Mouse (Mus musculus) G1E (cell line): ENCODE results near the gene Pan3. TPM values are rescaled to one million over a fixed set of nuclear protein-coding genes. Genes with fewer than 3 reads are reported as not detected.

Experiments used
- ATAC-seq: 2 replicates; pipeline ENCODE4 v1.8.0; 2016; ENCODE audit warnings: mild to moderate bottlenecking; ENCODE audit not compliant: insufficient number of reproducible peaks, poor library complexity, low FRiP score, severe bottlenecking; ENCODE audit errors: extremely low read depth
- DNase-seq: peaks from one replicate; pipeline ENCODE4 v3.0.0; 2012; ENCODE audit warnings: low spot score
- H3K27me3 ChIP-seq: 2 replicates; pipeline ENCODE4 v1.6.1; 2012; ENCODE audit warnings: mild to moderate bottlenecking, low read length, inconsistent platforms; ENCODE audit not compliant: insufficient read depth
- H3K36me3 ChIP-seq: replicated peaks from 2 replicates; pipeline ENCODE3; 2012; ENCODE audit warnings: mild to moderate bottlenecking, inconsistent platforms
- H3K4me1 ChIP-seq: 2 replicates; pipeline ENCODE4 v1.6.1; 2012; ENCODE audit warnings: low read depth, low read length, inconsistent platforms, mixed read lengths; ENCODE audit not compliant: insufficient read depth
- H3K4me3 ChIP-seq: 2 replicates; pipeline ENCODE4 v1.5.1; 2012; ENCODE audit warnings: low read depth, mild to moderate bottlenecking, inconsistent platforms, low read length, moderate library complexity, mixed read lengths
- H3K9me3 ChIP-seq: replicated peaks from 2 replicates; pipeline ENCODE4 v1.6.1; 2012; ENCODE audit warnings: inconsistent platforms
- CTCF ChIP-seq: IDR thresholded peaks from 2 replicates; pipeline ENCODE4 v1.5.1; 2012; ENCODE audit warnings: low read depth, low read length, inconsistent platforms, mixed read lengths
- GATA1 ChIP-seq: IDR thresholded peaks from 2 replicates; pipeline ENCODE4 v1.6.1; 2012; ENCODE audit warnings: borderline replicate concordance, low read length, inconsistent platforms, mixed read lengths
- GATA2 ChIP-seq: IDR thresholded peaks from 2 replicates; pipeline ENCODE4 v1.6.1; 2012; ENCODE audit warnings: low read depth, low read length, inconsistent platforms, borderline replicate concordance
- POLR2AphosphoS5 ChIP-seq: IDR thresholded peaks from 2 replicates; pipeline ENCODE4 v1.6.1; 2012; ENCODE audit warnings: low read depth, low read length, inconsistent platforms; ENCODE audit not compliant: insufficient replicate concordance
- TAL1 ChIP-seq: conservative IDR thresholded peaks from 2 replicates; pipeline ENCODE4 v1.6.1; 2012; ENCODE audit warnings: low read depth, low read length, inconsistent platforms, mixed read lengths
- polyA plus RNA-seq: library from polyadenylated mRNA; stranded (reverse); fragments of >175 nt; gene quantifications from 2 replicates; pipeline ENCODE4 v1.2.3, GENCODE M21; 2012
- total RNA-seq, 2 experiments: library from RNA; stranded (forward) in 1 of 2; stranded (reverse) in 1 of 2; fragments of 200-1000 nt in 1 of 2; fragments of >200 nt in 1 of 2; fragmentation: Nextera tagmentation in 1 of 2; gene quantifications; 2 replicates each; pipeline ENCODE4 v1.2.3; 2014 to 2017

Gene Pan3
- total and polyA plus RNA-seq, 3 experiments: 32.3 to 618 (median 200) TPM

GRCm38 (mm10) chr5:147445252-147445651 is 15.3 kb downstream of the Pan3 start:
- H3K4me3 ChIP-seq: no peak overlapping the region; the same call in 1 of the 2 replicates
- no peak for ATAC-seq
- H3K27me3 ChIP-seq: no peaks in the 10 kb centered on the region
- H3K4me1 ChIP-seq: peaks cover 75% of the 10 kb centered on the region
- no peak for DNase-seq
- H3K9me3 ChIP-seq: no peaks in the 10 kb centered on the region
- H3K36me3 ChIP-seq: peaks cover 41% of the 10 kb centered on the region
- TF ChIP-seq GATA1 (no peak), GATA2 (no peak), POLR2AphosphoS5 (no peak), TAL1 (no peak), CTCF (no peak)

GRCm38 (mm10) chr5:147448526-147448925 is 18.6 kb downstream of the Pan3 start:
- Histone ChIP-seq H3K4me3 (no peak overlapping the region), H3K4me1 (peaks cover 45% of the 10 kb centered on the region), H3K27me3 (no peaks in the 10 kb centered on the region), H3K36me3 (peaks cover 61% of the 10 kb centered on the region), H3K9me3 (no peaks in the 10 kb centered on the region)
- DNase-seq (no peak), ATAC-seq (no peak)
- TF ChIP-seq TAL1 (no peak), POLR2AphosphoS5 (no peak), GATA2 (no peak), GATA1 (no peak)

GRCm38 (mm10) chr5:147448933-147449332 is 19.0 kb downstream of the Pan3 start:
- TF ChIP-seq GATA1 (no peak), CTCF (no peak), GATA2 (no peak), POLR2AphosphoS5 (no peak), TAL1 (no peak)
- Histone ChIP-seq H3K27me3 (no peaks in the 10 kb centered on the region), H3K4me3 (no peak overlapping the region), H3K4me1 (peaks cover 43% of the 10 kb centered on the region), H3K36me3 (peaks cover 62% of the 10 kb centered on the region), H3K9me3 (no peaks in the 10 kb centered on the region)
- DNase-seq (no peak), ATAC-seq (no peak)

DNA sequence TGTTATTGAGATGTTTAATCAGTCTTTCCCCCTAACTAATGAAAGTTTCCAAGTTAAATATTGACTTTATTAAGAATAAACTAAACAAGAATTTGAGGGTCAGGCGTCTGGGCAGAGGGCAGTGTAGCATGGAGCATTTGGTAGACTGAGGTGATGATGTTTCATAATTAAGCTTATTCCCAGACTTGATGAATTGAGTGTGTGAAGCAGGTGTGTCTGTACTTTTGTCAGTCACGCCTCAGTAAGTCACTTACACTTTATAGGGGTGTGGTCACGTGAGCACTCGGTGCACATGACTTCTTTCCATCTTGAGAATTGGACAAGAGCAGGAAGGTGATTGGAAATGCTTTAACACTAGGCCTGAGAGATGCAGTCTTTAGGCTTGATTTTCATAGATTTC is 26.5 kb downstream of the Pan3 start:
- Histone ChIP-seq H3K4me3 (no peak overlapping the region), H3K27me3 (no peaks in the 10 kb centered on the region), H3K36me3 (peaks cover 70% of the 10 kb centered on the region), H3K9me3 (no peaks in the 10 kb centered on the region), H3K4me1 (peaks cover 19% of the 10 kb centered on the region)
- ATAC-seq: no peak
- no peak for TF ChIP-seq GATA2
- TF ChIP-seq GATA1: no peak
- no peak for TF ChIP-seq CTCF
- no peak for TF ChIP-seq TAL1
- TF ChIP-seq POLR2AphosphoS5: no peak
- no peak for DNase-seq

GRCm38 (mm10) chr5:147459821-147460567 is 30.0 kb downstream of the Pan3 start:
- no peak; the same call in 1 of the 2 replicates for ATAC-seq
- H3K27me3 ChIP-seq: no peaks in the 10 kb centered on the region
- no peak overlapping the region for H3K4me3 ChIP-seq
- no peaks in the 10 kb centered on the region for H3K9me3 ChIP-seq
- no peak for TF ChIP-seq POLR2AphosphoS5
- no peak for TF ChIP-seq TAL1
- no peak for TF ChIP-seq GATA2
- TF ChIP-seq GATA1: no peak
- no peak for TF ChIP-seq CTCF
- peaks cover 29% of the 10 kb centered on the region for H3K4me1 ChIP-seq
- no peak for DNase-seq
- peaks cover 72% of the 10 kb centered on the region for H3K36me3 ChIP-seq

GRCm38 (mm10) chr5:147463251-147463650 is 33.3 kb downstream of the Pan3 start:
- ATAC-seq (no peak), DNase-seq (no peak)
- no peaks in the 10 kb centered on the region for H3K9me3 ChIP-seq
- no peaks in the 10 kb centered on the region for H3K27me3 ChIP-seq
- H3K4me1 ChIP-seq: peaks cover 23% of the 10 kb centered on the region
- TF ChIP-seq CTCF (no peak), GATA2 (no peak)
- no peak overlapping the region for H3K4me3 ChIP-seq
- H3K36me3 ChIP-seq: peaks cover 66% of the 10 kb centered on the region

DNA sequence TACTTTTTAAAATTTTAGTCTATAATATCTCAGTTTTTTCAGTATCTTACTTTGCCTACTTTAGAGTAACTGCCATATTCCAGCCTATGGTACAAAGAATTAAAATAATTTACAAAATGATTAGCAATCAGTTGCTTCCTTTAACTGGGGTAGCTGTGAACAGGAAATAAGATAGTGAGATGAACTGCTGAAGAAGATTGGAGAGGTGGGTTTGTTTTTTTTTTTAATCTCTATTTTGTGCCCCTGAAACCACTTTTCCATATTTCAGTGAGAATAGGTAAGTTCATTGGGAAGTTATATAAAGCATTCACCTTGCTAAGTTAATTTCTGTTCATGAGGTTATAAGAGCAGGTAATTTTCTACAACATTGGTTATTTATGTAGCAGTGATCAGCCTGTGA is 36.4 kb downstream of the Pan3 start:
- H3K27me3 ChIP-seq: no peaks in the 10 kb centered on the region
- peaks cover 70% of the 10 kb centered on the region for H3K36me3 ChIP-seq
- no peaks in the 10 kb centered on the region for H3K9me3 ChIP-seq
- ATAC-seq (no peak), DNase-seq (no peak)
- TF ChIP-seq GATA2: no peak
- no peak for TF ChIP-seq POLR2AphosphoS5
- no peak for TF ChIP-seq TAL1
- no peak for TF ChIP-seq GATA1
- no peak for TF ChIP-seq CTCF
- H3K4me1 ChIP-seq: peaks cover 32% of the 10 kb centered on the region
- H3K4me3 ChIP-seq: no peak overlapping the region
